Mouse (Mus musculus) C2C12 (cell line): Measurements from ENCODE around the gene Lrrc51. TPM values are rescaled to one million over a fixed set of nuclear protein-coding genes. Genes with fewer than 3 reads are reported as not detected.
"Not testable (repeated sequence)": the region's sequence is repeated elsewhere in the genome, so short reads cannot be mapped to it uniquely, and the experiment has no call there.

ENCODE experiments used
- H3K27me3 ChIP-seq: one replicate; pipeline ENCODE4 v1.6.1; 2011; ENCODE audit not compliant: control insufficient read depth, insufficient read depth, insufficient read length
- H3K36me3 ChIP-seq: one replicate; pipeline ENCODE4 v1.6.1; 2011; ENCODE audit not compliant: control insufficient read depth, insufficient read depth
- H3K4me3 ChIP-seq: one replicate; pipeline ENCODE4 v1.5.1; 2011; ENCODE audit warnings: mild to moderate bottlenecking, control low read depth; ENCODE audit not compliant: poor library complexity, insufficient read depth, severe bottlenecking
- H3K79me2 ChIP-seq: one replicate; pipeline ENCODE4 v1.6.1; 2011; ENCODE audit not compliant: control insufficient read depth, insufficient read depth
- H3K79me3 ChIP-seq: one replicate; pipeline ENCODE4 v1.6.1; 2011; ENCODE audit warnings: low read depth, control low read depth
- H3ac ChIP-seq: one replicate; pipeline ENCODE3; 2011; ENCODE audit warnings: low read depth; ENCODE audit not compliant: control insufficient read depth, insufficient read length
- CEBPB ChIP-seq: IDR thresholded peaks from one replicate; pipeline ENCODE4 v1.6.1; 2011; ENCODE audit warnings: low read depth, mild to moderate bottlenecking, control low read depth, moderate library complexity
- CTCF ChIP-seq: IDR thresholded peaks from one replicate; pipeline ENCODE4 v1.5.1; 2011; ENCODE audit not compliant: control insufficient read depth, insufficient read depth, insufficient read length
- FOSL1 ChIP-seq: IDR thresholded peaks from one replicate; pipeline ENCODE4 v1.8.0; 2011; ENCODE audit warnings: mild to moderate bottlenecking, low read length; ENCODE audit not compliant: poor library complexity, insufficient read depth, severe bottlenecking
- MAX ChIP-seq: IDR thresholded peaks from one replicate; pipeline ENCODE4 v1.6.1; 2011; ENCODE audit warnings: mild to moderate bottlenecking, control low read depth
- MYOD1 ChIP-seq: IDR thresholded peaks from one replicate; pipeline ENCODE4 v1.6.1; 2011; ENCODE audit warnings: low read depth; ENCODE audit not compliant: control insufficient read depth, insufficient read length
- MYOG ChIP-seq: IDR thresholded peaks from one replicate; pipeline ENCODE4 v1.6.1; 2011; ENCODE audit not compliant: control insufficient read depth, insufficient read length; ENCODE audit errors: extremely low read depth
- USF1 ChIP-seq: IDR thresholded peaks from one replicate; pipeline ENCODE4 v1.6.1; 2011; ENCODE audit warnings: low read depth, mild to moderate bottlenecking, control low read depth, moderate library complexity
- polyA plus RNA-seq: library from polyadenylated mRNA; unstranded; fragments of >200 nt; fragmentation: generic; extraction: Trizol; gene quantifications from one replicate; pipeline ENCODE4 v1.2.1, GENCODE M21; 2012; ENCODE audit warnings: missing spikeins

Gene Lrrc51
- polyA plus RNA-seq, 1 experiment, result 1.7 TPM

- H3K36me3 ChIP-seq, result no peaks in the 10 kb centered on the region
Measured at GRCm38 (mm10) chr7:101955276-101955675, 21.6 kb upstream of the Lrrc51 start.

GRCm38 (mm10) chr7:101954163-101954562 is 20.5 kb upstream of the Lrrc51 start:
- Histone ChIP-seq H3K79me3 (peaks cover 31% of the 10 kb centered on the region), H3K79me2 (peaks cover 94% of the 10 kb centered on the region), H3K4me3 (no peak overlapping the region), H3ac (no peak overlapping the region), H3K36me3 (no peaks in the 10 kb centered on the region), H3K27me3 (no peaks in the 10 kb centered on the region)
- TF ChIP-seq MAX (no peak), FOSL1 (no peak), USF1 (no peak), CTCF (no peak), MYOG (no peak), CEBPB (no peak), MYOD1 (no peak)

More at GRCm38 (mm10) chr7:101955276-101955675, 21.6 kb upstream of the Lrrc51 start:
- TF ChIP-seq MYOD1, result no peak
- no peak for TF ChIP-seq CEBPB
- TF ChIP-seq MAX, result no peak
- TF ChIP-seq USF1, result no peak
- TF ChIP-seq CTCF, result no peak
- no peak for TF ChIP-seq MYOG
- no peak for TF ChIP-seq FOSL1
- H3K27me3 ChIP-seq, result no peaks in the 10 kb centered on the region
- H3K79me2 ChIP-seq, result peaks cover 94% of the 10 kb centered on the region
- H3K79me3 ChIP-seq, result peaks cover 27% of the 10 kb centered on the region
- H3ac ChIP-seq, result no peak overlapping the region
- H3K4me3 ChIP-seq, result no peak overlapping the region

GRCm38 (mm10) chr7:101952098-101952497 is 18.4 kb upstream of the Lrrc51 start:
- TF ChIP-seq CTCF (no peak), MYOG (no peak), CEBPB (no peak), MAX (no peak)
- no peaks in the 10 kb centered on the region for H3K27me3 ChIP-seq
- no peak overlapping the region for H3K4me3 ChIP-seq
- H3ac ChIP-seq, result no peak overlapping the region
- H3K36me3 ChIP-seq, result no peaks in the 10 kb centered on the region
- H3K79me3 ChIP-seq, result peaks cover 37% of the 10 kb centered on the region
- peaks cover 92% of the 10 kb centered on the region for H3K79me2 ChIP-seq

- TF ChIP-seq MYOD1 (no peak), FOSL1 (no peak), CTCF (no peak), USF1 (no peak), CEBPB (no peak), MAX (no peak)
- Histone ChIP-seq H3K27me3 (no peaks in the 10 kb centered on the region), H3K4me3 (no peak overlapping the region), H3ac (no peak overlapping the region), H3K79me3 (peaks cover 40% of the 10 kb centered on the region), H3K79me2 (peaks cover 90% of the 10 kb centered on the region), H3K36me3 (no peaks in the 10 kb centered on the region)
Measured at GRCm38 (mm10) chr7:101951648-101952047, 18.0 kb upstream of the Lrrc51 start.

GRCm38 (mm10) chr7:101949008-101949407 is 15.3 kb upstream of the Lrrc51 start:
- not testable (repeated sequence) for H3ac ChIP-seq, H3K4me3 ChIP-seq, H3K27me3 ChIP-seq, H3K36me3 ChIP-seq
- Histone ChIP-seq H3K79me3 (peaks cover 42% of the 10 kb centered on the region), H3K79me2 (peaks cover 80% of the 10 kb centered on the region)

- Histone ChIP-seq H3K79me2 (peaks cover 74% of the 10 kb centered on the region), H3K36me3 (no peaks in the 10 kb centered on the region), H3ac (no peak overlapping the region), H3K27me3 (no peaks in the 10 kb centered on the region), H3K79me3 (peaks cover 65% of the 10 kb centered on the region), H3K4me3 (no peak overlapping the region)
- TF ChIP-seq MYOG (no peak), USF1 (no peak), CEBPB (no peak), CTCF (no peak), MYOD1 (no peak), FOSL1 (no peak), MAX (no peak)
Measured at GRCm38 (mm10) chr7:101939758-101940157, 6.1 kb upstream of the Lrrc51 start.
